Mouse (Mus musculus): Measurements from ENCODE around the gene Gm5891. TPM values are rescaled to one million over a fixed set of nuclear protein-coding genes. Genes with fewer than 3 reads are reported as not detected.
"Not testable (repeated sequence)": the region's sequence is repeated elsewhere in the genome, so short reads cannot be mapped to it uniquely, and the experiment has no call there.

The Gm5891 gene
- not detected in 2 replicates for total RNA-seq (2014; rRNA removed; ENCODE audit: low replicate concordance)
- not detected in 2 replicates for polyA plus RNA-seq (2015; fragmentation: Nextera tagmentation; extraction: Ambion mirVana)

DNA sequence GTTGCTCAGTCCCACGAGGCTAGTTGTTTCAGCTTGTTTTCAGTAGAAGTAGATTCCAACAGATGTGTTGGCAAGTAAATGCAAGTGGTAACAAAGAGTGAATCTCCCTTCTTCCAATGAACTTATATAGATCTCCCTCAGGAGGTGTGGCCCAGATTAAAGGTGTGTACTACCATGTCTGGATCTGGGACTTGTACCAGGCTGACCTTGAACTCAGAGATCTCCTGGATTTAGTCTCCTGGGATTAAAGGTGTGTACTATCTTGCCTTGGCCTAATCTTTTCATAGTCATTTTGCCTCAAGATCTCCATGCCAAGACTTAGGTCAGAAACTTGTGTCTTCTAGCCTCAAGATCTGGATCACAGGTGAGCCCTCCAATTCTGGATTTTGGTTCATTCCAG lies at the start of gene Gm5891:
Gm5891 (minus strand) TSS at position 101 of the 400 bp plus-strand sequence.
- not testable (repeated sequence) for H3K9ac ChIP-seq (replicated peaks; ENCODE audit: low read depth, low read length); DNase-seq (ENCODE audit: low spot score); H3K4me3 ChIP-seq (ENCODE audit: low read depth, low read length); H3K4me1 ChIP-seq (ENCODE audit: control insufficient read depth, insufficient read depth); H3K36me3 ChIP-seq (replicated peaks; ENCODE audit: control insufficient read depth, insufficient read depth, low read length); H3K27me3 ChIP-seq (ENCODE audit: control insufficient read depth, insufficient read depth, low read length); H3K27ac ChIP-seq (ENCODE audit: low read depth); H3K9me3 ChIP-seq (replicated peaks; ENCODE audit: control insufficient read depth, low read length); H3K4me2 ChIP-seq (ENCODE audit: low read depth, low read length); ATAC-seq (ENCODE audit: insufficient read depth, low read depth)
- WGBS: no CpG with 5 or more reads among the region's 1 CpGs

Other genes with a start within 250 kb of the Gm5891 start
- not detected in 2 replicates for gene Gm4175, start 159.8 kb downstream of the Gm5891 start, total RNA-seq (2014; rRNA removed; ENCODE audit: low replicate concordance)
- gene Gm4175, start 159.8 kb downstream of the Gm5891 start, polyA plus RNA-seq (2015; fragmentation: Nextera tagmentation; extraction: Ambion mirVana): not detected in 2 replicates
- not detected in 2 replicates for gene Gm4177, start 124.6 kb downstream of the Gm5891 start, total RNA-seq (2014; rRNA removed; ENCODE audit: low replicate concordance)
- not detected in 2 replicates for gene Gm4177, start 124.6 kb downstream of the Gm5891 start, polyA plus RNA-seq (2015; fragmentation: Nextera tagmentation; extraction: Ambion mirVana)
- gene Vmn1r135, start 88.9 kb downstream of the Gm5891 start, total RNA-seq (2014; rRNA removed; ENCODE audit: low replicate concordance): not detected in 2 replicates
- gene Vmn1r135, start 88.9 kb downstream of the Gm5891 start, polyA plus RNA-seq (2015; fragmentation: Nextera tagmentation; extraction: Ambion mirVana): not detected in 2 replicates
- not detected in 2 replicates for gene Gm5725, start 77.0 kb downstream of the Gm5891 start, total RNA-seq (2014; rRNA removed; ENCODE audit: low replicate concordance)
- gene Gm5725, start 77.0 kb downstream of the Gm5891 start, polyA plus RNA-seq (2015; fragmentation: Nextera tagmentation; extraction: Ambion mirVana): not detected in 2 replicates
- gene Vmn1r137, start 73.3 kb upstream of the Gm5891 start, total RNA-seq (2014; rRNA removed; ENCODE audit: low replicate concordance): not detected in 2 replicates
- not detected in 2 replicates for gene Vmn1r137, start 73.3 kb upstream of the Gm5891 start, polyA plus RNA-seq (2015; fragmentation: Nextera tagmentation; extraction: Ambion mirVana)
- not detected in 2 replicates for gene Vmn1r138, start 107.6 kb upstream of the Gm5891 start, total RNA-seq (2014; rRNA removed; ENCODE audit: low replicate concordance)
- not detected in 2 replicates for gene Vmn1r138, start 107.6 kb upstream of the Gm5891 start, polyA plus RNA-seq (2015; fragmentation: Nextera tagmentation; extraction: Ambion mirVana)
- not detected in 2 replicates for gene Gm6176, start 135.0 kb upstream of the Gm5891 start, total RNA-seq (2014; rRNA removed; ENCODE audit: low replicate concordance)
- not detected in 2 replicates for gene Gm6176, start 135.0 kb upstream of the Gm5891 start, polyA plus RNA-seq (2015; fragmentation: Nextera tagmentation; extraction: Ambion mirVana)
- not detected in 2 replicates for gene Vmn1r139, start 147.8 kb upstream of the Gm5891 start, total RNA-seq (2014; rRNA removed; ENCODE audit: low replicate concordance)
- gene Vmn1r139, start 147.8 kb upstream of the Gm5891 start, polyA plus RNA-seq (2015; fragmentation: Nextera tagmentation; extraction: Ambion mirVana): not detected in 2 replicates
- gene Gm16451, start 197.0 kb upstream of the Gm5891 start, total RNA-seq (2014; rRNA removed; ENCODE audit: low replicate concordance): not detected in 2 replicates
- not detected in 2 replicates for gene Gm16451, start 197.0 kb upstream of the Gm5891 start, polyA plus RNA-seq (2015; fragmentation: Nextera tagmentation; extraction: Ambion mirVana)
- not detected in 2 replicates for gene Gm10666, start 213.4 kb upstream of the Gm5891 start, total RNA-seq (2014; rRNA removed; ENCODE audit: low replicate concordance)
- not detected in 2 replicates for gene Gm10666, start 213.4 kb upstream of the Gm5891 start, polyA plus RNA-seq (2015; fragmentation: Nextera tagmentation; extraction: Ambion mirVana)
- not detected in 2 replicates for gene Vmn1r142, start 242.7 kb upstream of the Gm5891 start, total RNA-seq (2014; rRNA removed; ENCODE audit: low replicate concordance)
- gene Vmn1r142, start 242.7 kb upstream of the Gm5891 start, polyA plus RNA-seq (2015; fragmentation: Nextera tagmentation; extraction: Ambion mirVana): not detected in 2 replicates